Mouse (Mus musculus) stomach, postnatal 0 days (tissue): ENCODE data around the gene Hist1h2af. TPM values are rescaled to one million over a fixed set of nuclear protein-coding genes. Genes with fewer than 3 reads are reported as not detected.

Experiments used
- ATAC-seq: fragments of 200-750 bp; cut with Nextera tagmentation; 2 replicates; pipeline ENCODE4 v1.8.0; 2017; ENCODE audit not compliant: low FRiP score, low TSS enrichment
- DNase-seq: peaks from one replicate; pipeline ENCODE4 v3.0.0-alpha.2; 2016; ENCODE audit warnings: low spot score
- H3K27ac ChIP-seq: fragments of 300-500 bp; sonication (generic); replicated peaks from 2 replicates; pipeline ENCODE4 v1.5.1; 2014; ENCODE audit warnings: mild to moderate bottlenecking, control low read depth
- H3K27me3 ChIP-seq: fragments of 300-500 bp; sonication (generic); 2 replicates; pipeline ENCODE4 v1.6.1; 2014; ENCODE audit warnings: low read length; ENCODE audit not compliant: control insufficient read depth, insufficient read depth
- H3K36me3 ChIP-seq: fragments of 300-500 bp; sonication (generic); 2 replicates; pipeline ENCODE4 v1.6.1; 2014; ENCODE audit warnings: low read length, mixed read lengths; ENCODE audit not compliant: control insufficient read depth, insufficient read depth
- H3K4me1 ChIP-seq: fragments of 300-500 bp; sonication (generic); replicated peaks from 2 replicates; pipeline ENCODE4 v1.6.1; 2014; ENCODE audit warnings: antibody characterized with exemption; ENCODE audit not compliant: control insufficient read depth, insufficient read depth
- H3K4me2 ChIP-seq: fragments of 300-500 bp; sonication (generic); replicated peaks from 2 replicates; pipeline ENCODE4 v1.6.1; 2014; ENCODE audit warnings: low read depth, mild to moderate bottlenecking, control low read depth, moderate library complexity
- H3K4me3 ChIP-seq: fragments of 300-500 bp; sonication (generic); 2 replicates; pipeline ENCODE4 v1.5.1; 2014; ENCODE audit warnings: low read depth, low read length, control low read depth
- H3K9ac ChIP-seq: fragments of 300-500 bp; sonication (generic); 2 replicates; pipeline ENCODE4 v1.6.1; 2014; ENCODE audit warnings: mild to moderate bottlenecking, low read length, control low read depth, mixed read lengths
- H3K9me3 ChIP-seq: fragments of 300-500 bp; sonication (generic); 2 replicates; pipeline ENCODE4 v1.6.1; 2016; ENCODE audit warnings: low read length; ENCODE audit not compliant: control insufficient read depth
- CTCF ChIP-seq: IDR thresholded peaks from 2 replicates; pipeline ENCODE4 v1.5.1; 2016; ENCODE audit warnings: antibody characterized with exemption, low read depth, mild to moderate bottlenecking, moderate library complexity
- EP300 ChIP-seq: optimal IDR thresholded peaks from 2 replicates; pipeline ENCODE3; 2016; ENCODE audit warnings: antibody characterized with exemption
- WGBS: fragments of 180-500 bp; shearing (Covaris S2); extraction: QIAGEN DNeasy Blood & Tissue Kit; methylation state at CpG from one replicate; pipeline ENCODE4 v1.1.7; 2014; 5-methylcytosine and 5-hydroxymethylcytosine counted together
- polyA plus RNA-seq: library from polyadenylated mRNA; unstranded; fragments of >200 nt; fragmentation: Nextera tagmentation; extraction: Ambion mirVana; gene quantifications from 2 replicates; pipeline ENCODE4 v1.2.1, GENCODE M21; 2015

The Hist1h2af gene
- polyA plus RNA-seq, 1 experiment from 2014 or later = 8.9 TPM

GRCm38 (mm10) chr13:23491990-23492389 is 41.7 kb upstream of the Hist1h2af start:
- WGBS = 19% methylated on average over 14 of the region's 14 CpGs
- TF ChIP-seq EP300 (no peak), CTCF (no peak)
- H3K9me3 ChIP-seq = no peaks in the 10 kb centered on the region
- no peak overlapping the region for H3K27ac ChIP-seq
- no peak for DNase-seq
- peak overlapping the region; percentile 22; the same call in 1 of the 2 replicates for H3K4me3 ChIP-seq
- H3K36me3 ChIP-seq = no peaks in the 10 kb centered on the region
- H3K27me3 ChIP-seq = no peaks in the 10 kb centered on the region
- no peak for ATAC-seq
- H3K4me1 ChIP-seq = no peaks in the 10 kb centered on the region
- H3K4me2 ChIP-seq = peak overlapping the region; percentile 31; the same call in 1 of the 2 replicates
- H3K9ac ChIP-seq = no peak overlapping the region; the same call in 1 of the 2 replicates

- TF ChIP-seq EP300 = no peak
- WGBS = 82% methylated on average over 6 of the region's 6 CpGs
- Histone ChIP-seq H3K4me3 (no peak overlapping the region), H3K4me1 (0 out of 2 replicates have a peak, but pooled peaks cover 2% of the 10 kb centered on the region), H3K27ac (no peak overlapping the region), H3K9ac (no peak overlapping the region), H3K27me3 (no peaks in the 10 kb centered on the region), H3K36me3 (no peaks in the 10 kb centered on the region), H3K9me3 (no peaks in the 10 kb centered on the region), H3K4me2 (no peak overlapping the region)
- no peak for DNase-seq
- no peak for ATAC-seq
These were observed 38.2 kb upstream of the Hist1h2af start for GRCm38 (mm10) chr13:23495526-23495925.

- 21% methylated on average over 19 of the region's 19 CpGs for WGBS
- ATAC-seq (no peak), DNase-seq (no peak)
- Histone ChIP-seq H3K9ac (no peak overlapping the region), H3K36me3 (no peaks in the 10 kb centered on the region), H3K27me3 (no peaks in the 10 kb centered on the region), H3K4me3 (peak overlapping the region; percentile 22; the same call in 1 of the 2 replicates), H3K4me1 (0 out of 2 replicates have a peak, but pooled peaks cover 2% of the 10 kb centered on the region), H3K9me3 (no peaks in the 10 kb centered on the region), H3K27ac (no peak overlapping the region), H3K4me2 (peak overlapping the region; percentile 42)
- TF ChIP-seq EP300 = no peak
- TF ChIP-seq CTCF = no peak
These were observed 35.9 kb upstream of the Hist1h2af start for GRCm38 (mm10) chr13:23497656-23498321.

GRCm38 (mm10) chr13:23498653-23499052 is 35.1 kb upstream of the Hist1h2af start:
- Histone ChIP-seq H3K27me3 (no peaks in the 10 kb centered on the region), H3K4me3 (peak overlapping the region; percentile 22), H3K9me3 (no peaks in the 10 kb centered on the region), H3K4me1 (0 out of 2 replicates have a peak, but pooled peaks cover 2% of the 10 kb centered on the region), H3K9ac (no peak overlapping the region), H3K36me3 (no peaks in the 10 kb centered on the region), H3K4me2 (peak overlapping the region; percentile 42), H3K27ac (no peak overlapping the region)
- 5% methylated on average over 10 of the region's 10 CpGs for WGBS
- no peak for ATAC-seq
- no peak for DNase-seq
- TF ChIP-seq EP300 (no peak), CTCF (no peak)

GRCm38 (mm10) chr13:23499943-23500342 is 33.8 kb upstream of the Hist1h2af start:
- WGBS = 33% methylated on average over 7 of the region's 7 CpGs
- 0 out of 2 replicates have a peak, but pooled peaks cover 2% of the 10 kb centered on the region for H3K4me1 ChIP-seq
- H3K9me3 ChIP-seq = no peaks in the 10 kb centered on the region
- H3K27me3 ChIP-seq = no peaks in the 10 kb centered on the region
- no peak overlapping the region for H3K27ac ChIP-seq
- H3K9ac ChIP-seq = no peak overlapping the region
- DNase-seq (no peak), ATAC-seq (no peak)
- no peak overlapping the region for H3K4me3 ChIP-seq
- no peaks in the 10 kb centered on the region for H3K36me3 ChIP-seq
- no peak overlapping the region for H3K4me2 ChIP-seq
- peak; percentile 21 for TF ChIP-seq EP300
- TF ChIP-seq CTCF = no peak
